Mouse (Mus musculus) lung, adult 2 months (tissue): ENCODE data around the gene Rbbp8nl.

Experiments
- CTCF ChIP-seq: fragments of 200-500 bp; IDR thresholded peaks from 2 replicates; pipeline ENCODE4 v1.5.1; 2011; ENCODE audit warnings: mild to moderate bottlenecking, low read length, control low read depth; ENCODE audit not compliant: insufficient read depth
- POLR2A ChIP-seq: fragments of 200-500 bp; IDR thresholded peaks from 2 replicates; pipeline ENCODE4 v1.6.1; 2011; ENCODE audit warnings: low read depth, mild to moderate bottlenecking, control low read depth, low read length, borderline replicate concordance; ENCODE audit errors: extremely low read depth

GRCm38 (mm10) chr2:180235788-180236187 is 53.9 kb downstream of the Rbbp8nl start:
- TF ChIP-seq POLR2A: no peak
- TF ChIP-seq CTCF: no peak
